Mouse (Mus musculus): ENCODE data around the gene Nmt2. TPM values are rescaled to one million over a fixed set of nuclear protein-coding genes. Genes with fewer than 3 reads are reported as not detected.

Gene Nmt2
- polyA plus RNA-seq (2017; shearing (Covaris generic)) = 10 to 100 TPM; 11.6 to 11.8 TPM

DNA sequence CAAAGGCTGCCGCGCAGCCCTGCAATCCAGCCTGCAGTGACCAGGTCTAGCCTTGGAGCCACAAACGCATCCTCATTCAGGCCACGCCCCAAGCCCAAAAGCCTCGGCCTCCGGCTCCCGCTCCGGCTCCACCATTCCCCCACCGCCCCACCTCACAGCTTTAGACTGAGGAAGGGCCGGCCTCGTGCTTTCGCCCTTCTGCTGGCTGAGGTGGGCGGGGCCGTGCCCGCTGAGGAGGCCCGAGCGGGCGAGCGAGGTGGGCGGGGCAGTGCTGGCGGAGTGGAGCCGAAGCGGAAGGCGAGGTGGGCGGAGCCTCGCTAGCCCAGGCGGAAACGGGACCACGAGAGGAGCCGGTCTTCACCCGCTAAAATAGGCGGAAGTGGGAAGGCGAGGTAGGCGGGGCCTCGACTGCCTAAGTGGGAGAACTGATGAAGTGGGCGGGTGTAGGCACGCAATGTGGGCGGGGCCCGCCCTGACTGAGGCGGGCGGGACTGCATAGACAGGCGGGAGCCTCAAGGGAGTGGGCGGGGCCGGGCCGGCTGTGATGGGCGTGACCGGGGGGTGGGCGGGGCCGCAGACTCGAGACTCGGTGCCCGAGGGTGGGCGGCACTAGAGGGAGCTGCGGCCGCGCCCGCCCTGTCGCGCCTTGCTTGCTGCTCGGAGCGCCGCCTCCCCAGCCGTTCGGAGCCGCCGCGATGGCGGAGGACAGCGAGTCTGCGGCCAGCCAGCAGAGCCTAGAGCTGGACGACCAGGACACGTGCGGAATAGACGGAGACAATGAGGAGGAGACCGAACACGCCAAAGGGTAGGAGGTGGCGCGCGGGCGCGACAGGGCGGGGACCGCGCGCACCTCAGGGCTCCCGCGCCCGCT lies at the start of gene Nmt2:
TSS of gene Nmt2 (plus strand) at position 611 of the 871 bp plus-strand sequence.

DNA sequence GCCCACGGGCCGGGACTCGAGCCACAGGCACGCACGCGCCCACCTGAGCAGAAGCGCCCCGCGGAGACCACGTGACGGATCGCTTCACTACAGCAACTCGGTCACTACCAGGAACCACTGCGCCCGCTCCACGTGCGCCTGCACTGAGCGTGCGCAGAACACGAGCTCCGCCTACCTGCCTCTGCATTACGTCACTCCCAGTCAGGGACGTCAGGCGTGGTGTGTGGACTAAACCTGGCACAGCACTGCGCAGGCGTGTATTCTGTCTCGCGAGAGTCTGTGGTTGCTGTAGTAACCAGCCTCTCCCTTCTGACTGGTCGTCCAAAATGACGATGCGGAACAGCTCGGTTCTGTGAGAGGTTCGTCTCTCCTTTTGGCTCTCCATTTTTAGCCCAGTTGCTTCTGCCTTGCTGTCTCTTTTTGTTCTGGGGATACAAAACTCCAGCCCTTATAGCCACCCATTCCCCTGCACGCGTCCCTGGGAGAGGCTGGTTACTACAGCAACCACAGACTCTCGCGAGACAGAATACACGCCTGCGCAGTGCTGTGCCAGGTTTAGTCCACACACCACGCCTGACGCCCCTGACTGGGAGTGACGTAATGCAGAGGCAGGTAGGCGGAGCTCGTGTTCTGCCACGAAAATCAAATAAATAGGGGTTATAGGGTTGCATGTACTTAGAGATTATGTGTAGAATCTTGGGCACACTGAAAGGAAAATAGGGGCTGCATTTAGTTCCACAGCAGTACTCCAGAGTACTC lies 48.7 kb downstream of the Nmt2 start, which contains the start of gene Rpp38:
TSS of gene Rpp38 (minus strand) at position 160 of the 759 bp plus-strand sequence.

GRCm38 (mm10) chr2:3335611-3336301 lies 51.7 kb downstream of the Nmt2 start, which contains the start of gene Acbd7:
Gene Acbd7, plus strand, starts transcription at chr2:3336168.

Other genes starting within 250 kb of the Nmt2 start
- gene Fam171a1, start 170.0 kb upstream of the Nmt2 start, polyA plus RNA-seq (2017; shearing (Covaris generic)) = under 1 TPM in 1 of 2 experiments, not detected in 1; 0.27 TPM
- gene Rpp38, start 48.4 kb downstream of the Nmt2 start, polyA plus RNA-seq (2017; shearing (Covaris generic)) = 10 to 100 TPM; 18.3 to 21.7 TPM
- 1 to 10 TPM in 1 of 2 experiments, under 1 TPM in 1; 0.31 to 1.1 TPM for gene Acbd7, start 52.0 kb downstream of the Nmt2 start, polyA plus RNA-seq (2017; shearing (Covaris generic))
- under 1 TPM; 0.11 to 0.53 TPM for gene Olah, start 113.0 kb downstream of the Nmt2 start, polyA plus RNA-seq (2017; shearing (Covaris generic))
- 1 to 10 TPM in 1 of 2 experiments, not detected in 1; 1.1 TPM for gene Meig1, start 138.4 kb downstream of the Nmt2 start, polyA plus RNA-seq (2017; shearing (Covaris generic))
- 10 to 100 TPM; 15.9 to 18.9 TPM for gene Dclre1c, start 139.9 kb downstream of the Nmt2 start, polyA plus RNA-seq (2017; shearing (Covaris generic))
- gene Suv39h2, start 190.8 kb downstream of the Nmt2 start, polyA plus RNA-seq (2017; shearing (Covaris generic)) = 1 to 10 TPM; 1.1 to 2.2 TPM
- gene Gm45902, start 228.6 kb downstream of the Nmt2 start, polyA plus RNA-seq (2017; shearing (Covaris generic)) = 1 to 10 TPM; 4.1 to 6.4 TPM
- 10 to 100 TPM; 91.6 to 95.8 TPM for gene Hspa14, start 228.6 kb downstream of the Nmt2 start, polyA plus RNA-seq (2017; shearing (Covaris generic))
- under 1 TPM; 0.39 to 0.47 TPM for gene Cdnf, start 228.8 kb downstream of the Nmt2 start, polyA plus RNA-seq (2017; shearing (Covaris generic))